Mouse (Mus musculus) heart, postnatal 36 days (tissue): ENCODE results near the gene Cdkal1. TPM values are rescaled to one million over a fixed set of nuclear protein-coding genes. Genes with fewer than 3 reads are reported as not detected.

Source experiments
- DNase-seq, 2 experiments: peaks; one replicate each; pipeline ENCODE4 v3.0.0; 2021 to 2022
- intact Hi-C: fragments of 180-260 bp; cut with DNase I; formaldehyde crosslinking; loops from one replicate; pipeline ENCODE4 v1.15.1; 2025
- total RNA-seq, 2 experiments: library from RNA; stranded (reverse); gene quantifications; 2 replicates each; pipeline ENCODE4 v1.2.3; 2021

Cdkal1 gene
- total RNA-seq, 2 experiments from 2014 or later: 30.8 to 32.3 TPM

DNA sequence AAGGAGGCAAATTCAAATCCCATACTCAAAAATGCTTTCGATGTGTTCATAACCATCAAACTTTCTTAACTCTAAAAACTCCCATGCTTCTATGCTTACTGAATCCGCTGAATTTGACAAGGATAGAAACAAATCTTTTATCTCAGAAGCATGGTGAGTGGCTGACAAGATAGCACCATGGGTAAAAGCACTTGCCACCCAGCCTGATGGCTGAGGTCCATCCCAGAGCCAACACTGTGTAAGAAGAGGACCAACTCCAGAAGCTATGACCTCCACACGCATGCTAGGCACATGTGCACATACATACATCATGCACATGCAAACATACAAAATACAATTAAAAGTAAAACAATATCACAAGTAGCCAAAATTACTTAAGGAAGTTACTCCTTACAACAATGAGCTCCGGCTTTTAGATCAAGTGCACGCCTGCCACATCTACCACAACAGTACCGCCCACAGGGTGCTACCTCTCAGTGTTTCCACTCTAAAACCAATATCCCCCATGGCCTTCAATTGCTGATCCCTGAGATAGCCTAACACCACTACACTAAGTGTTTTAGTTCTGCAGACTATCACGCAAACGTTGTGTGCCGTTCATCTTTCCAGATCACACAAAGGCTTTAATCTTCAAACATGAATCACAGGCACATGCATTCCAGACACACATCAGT is 35.4 kb downstream of the Cdkal1 start:
- DNase-seq: no peak
- intact Hi-C loops: no loop called here

DNA sequence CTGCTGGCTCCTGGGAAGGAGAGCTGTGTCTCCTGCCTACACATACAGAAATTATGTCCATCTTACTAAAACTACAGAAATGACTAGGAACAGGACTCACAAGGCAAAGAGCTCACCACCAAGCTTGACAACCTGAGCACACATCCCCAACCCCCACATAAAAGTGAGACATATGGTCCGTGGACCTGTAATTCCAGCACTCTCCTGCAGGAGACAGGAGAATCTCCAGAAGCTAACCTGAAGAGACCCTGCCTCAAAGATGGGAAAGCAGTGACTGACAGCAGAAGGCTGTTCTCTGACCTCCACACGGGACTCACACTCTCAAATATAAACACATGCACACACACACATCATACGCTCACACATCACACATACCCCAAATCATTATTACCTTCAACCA is 36.3 kb downstream of the Cdkal1 start:
- DNase-seq: no peak
- intact Hi-C loops: no loop called here

DNA sequence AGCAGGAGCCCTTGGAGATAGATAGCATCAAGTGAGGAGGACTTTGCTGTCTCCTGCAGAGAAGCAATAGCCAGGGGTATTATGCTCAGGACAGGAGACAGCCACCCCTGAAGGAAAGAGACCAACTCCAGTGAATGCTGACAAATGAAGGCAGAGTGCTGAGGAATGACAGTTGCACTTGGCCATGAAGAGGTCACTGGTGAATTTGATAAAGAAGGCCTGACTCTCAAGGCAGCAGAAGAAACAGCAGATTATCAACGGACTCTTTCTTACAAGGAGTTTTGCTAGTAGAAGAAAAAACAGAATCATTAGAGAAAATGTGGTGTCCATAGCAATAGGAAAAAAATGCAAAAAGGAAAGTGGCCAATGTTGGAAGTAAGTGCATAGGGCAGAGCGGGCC is 37.2 kb downstream of the Cdkal1 start:
- DNase-seq: no peak
- intact Hi-C loops: no loop called here

DNA sequence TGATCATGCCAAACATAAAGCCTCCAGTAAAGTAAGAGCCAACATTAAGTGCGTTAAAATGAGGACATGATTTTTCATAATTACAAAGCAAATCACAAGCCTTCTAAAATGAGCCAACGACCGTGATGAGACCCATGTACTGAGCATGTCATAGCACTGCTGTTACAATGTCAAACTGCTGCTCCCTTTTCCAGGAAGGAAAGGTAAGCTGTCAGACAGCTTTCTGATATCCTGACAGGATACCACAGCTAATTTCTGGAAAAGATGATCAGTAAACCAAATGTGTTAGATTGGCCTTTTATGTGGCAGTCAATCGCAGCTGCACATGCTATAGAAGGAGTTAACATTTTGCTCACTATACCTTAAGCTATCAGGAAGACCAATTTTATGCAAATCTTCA is 44.7 kb downstream of the Cdkal1 start:
- no peak for DNase-seq
- intact Hi-C loops: no loop called here

DNA sequence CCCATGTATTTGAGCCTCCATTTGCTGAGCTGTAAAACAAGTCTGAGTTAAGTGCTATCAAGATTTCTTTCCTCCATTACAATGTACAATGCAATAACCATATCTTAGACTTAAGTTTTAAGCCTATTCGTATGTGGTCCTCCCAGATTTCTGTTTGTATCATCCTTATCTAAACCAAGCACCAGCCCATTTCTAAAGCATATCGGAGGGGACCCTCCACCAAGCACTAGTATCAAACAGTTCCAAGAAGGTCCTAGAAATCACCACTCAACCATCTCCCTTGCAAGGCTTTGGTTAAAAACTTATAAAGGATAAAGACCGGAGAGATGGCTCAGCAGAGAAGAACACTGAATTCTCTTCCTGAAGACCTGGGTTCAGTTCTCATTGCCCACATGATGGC is 47.1 kb downstream of the Cdkal1 start:
- no peak for DNase-seq
- intact Hi-C loops: no loop called here

DNA sequence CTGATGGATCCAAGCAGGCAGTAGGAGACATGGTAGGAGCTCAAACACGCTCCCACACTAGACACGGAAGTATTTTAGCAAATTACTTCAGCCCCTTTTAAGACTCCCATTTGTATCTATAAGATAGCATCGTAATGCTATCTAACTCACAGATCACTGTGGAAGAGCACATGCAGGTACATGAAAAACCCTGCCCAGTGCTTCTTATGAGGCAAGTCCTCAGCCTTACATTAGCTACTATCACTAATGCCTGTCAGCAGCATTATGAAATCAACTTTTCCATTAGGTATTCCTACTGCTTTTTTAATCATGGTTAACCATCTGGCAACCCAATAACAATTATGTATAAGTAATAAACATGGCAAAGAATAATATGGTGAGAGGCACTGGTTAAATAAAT is 47.5 kb downstream of the Cdkal1 start:
- no peak for DNase-seq
- intact Hi-C loops: no loop called here

DNA sequence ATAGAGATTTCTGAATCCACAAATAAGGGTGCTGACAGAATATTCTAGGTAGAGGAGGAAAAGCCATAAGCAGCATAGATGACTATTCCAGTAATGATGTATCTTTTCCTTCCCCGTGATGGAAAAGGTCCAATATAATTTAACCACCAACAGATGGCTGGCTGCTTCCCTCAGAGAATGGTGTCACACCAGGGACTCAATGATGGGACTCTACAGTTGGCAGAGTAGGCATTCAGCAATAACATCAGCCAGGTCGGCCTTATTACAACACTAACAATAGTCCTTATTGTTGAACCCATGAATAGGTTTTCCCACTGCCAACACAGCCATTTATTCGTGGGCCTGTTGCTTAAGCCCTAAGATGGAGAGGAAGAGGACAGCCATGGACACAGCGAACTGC is 48.6 kb downstream of the Cdkal1 start:
- intact Hi-C loops: no loop called here
- DNase-seq: no peak

DNA sequence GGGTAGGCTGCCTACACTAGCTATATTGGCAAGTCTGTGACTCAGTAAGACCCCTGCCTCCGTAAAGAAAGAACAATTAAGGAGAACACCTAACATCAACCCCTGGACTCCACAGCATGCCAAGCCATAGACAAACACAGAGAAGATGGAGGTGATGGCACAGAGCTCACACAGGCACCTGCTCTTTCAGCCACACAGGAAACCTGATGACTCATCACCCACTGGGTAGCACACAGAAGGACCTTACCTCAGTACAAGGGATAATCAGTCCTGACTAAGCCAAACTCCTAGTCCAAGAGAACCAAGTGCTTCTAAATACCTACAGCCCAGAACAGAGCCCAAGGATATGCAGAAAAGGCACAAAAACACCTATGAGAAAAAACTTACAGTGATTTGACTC is 50.2 kb downstream of the Cdkal1 start:
- DNase-seq: no peak
- intact Hi-C loops: no loop called here

DNA sequence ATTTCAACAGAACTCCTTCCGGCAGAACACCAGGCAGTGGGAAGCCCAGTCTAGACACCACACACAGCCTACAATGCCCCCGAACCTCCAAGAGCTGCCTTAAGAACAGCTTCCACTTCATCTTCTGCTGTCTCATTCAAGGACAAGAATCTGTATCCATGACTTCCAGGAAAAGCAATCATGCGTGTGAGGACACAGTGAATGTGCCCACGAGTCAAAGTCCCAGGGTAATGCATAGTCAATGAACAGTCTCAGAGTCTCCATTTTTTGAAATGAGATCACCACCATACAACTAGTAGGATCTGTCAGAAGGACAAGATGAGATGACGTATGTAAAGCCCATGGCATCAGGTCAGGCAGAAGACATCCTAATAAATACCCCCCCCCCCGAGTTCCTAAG is 51.4 kb downstream of the Cdkal1 start:
- intact Hi-C loops: no loop called here
- no peak for DNase-seq

DNA sequence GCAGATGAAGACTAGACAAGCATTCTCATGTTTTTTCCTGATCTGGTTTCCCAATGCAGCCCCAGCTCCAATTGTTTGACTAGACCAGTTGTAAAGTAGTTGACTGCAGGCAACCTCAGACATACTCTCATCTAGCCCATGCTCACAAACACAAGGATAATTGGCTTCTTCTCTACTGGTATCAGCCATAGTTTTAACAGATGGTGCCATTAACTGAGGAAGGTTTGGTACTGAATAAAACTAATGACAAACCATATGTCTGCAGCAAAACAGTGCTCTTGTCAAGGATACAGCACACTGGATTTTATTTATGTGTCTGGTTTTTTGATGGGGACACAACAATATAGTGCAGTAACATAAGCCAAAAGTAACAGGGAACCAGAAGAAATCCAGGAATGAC is 52.8 kb downstream of the Cdkal1 start:
- intact Hi-C loops: no loop called here
- DNase-seq: no peak

DNA sequence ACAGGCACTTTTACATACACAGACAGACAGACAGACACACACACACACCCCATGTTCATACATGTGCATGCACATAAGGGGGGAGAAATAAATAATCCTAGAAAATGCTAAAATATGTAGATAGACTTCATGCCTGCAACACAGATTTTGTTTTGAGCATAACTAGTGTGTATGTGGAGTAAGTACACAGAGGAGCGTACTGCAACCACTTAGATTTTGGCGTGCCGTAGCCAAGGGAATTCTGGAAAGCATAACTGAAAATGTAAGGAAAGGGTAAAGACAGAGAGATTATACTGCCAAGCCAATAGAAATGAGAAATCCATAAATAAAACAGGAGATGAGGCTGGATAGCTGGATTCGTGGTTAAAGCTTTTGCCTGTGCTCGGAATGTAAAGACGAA is 55.4 kb downstream of the Cdkal1 start:
- DNase-seq: no peak
- intact Hi-C loops: no loop called here

DNA sequence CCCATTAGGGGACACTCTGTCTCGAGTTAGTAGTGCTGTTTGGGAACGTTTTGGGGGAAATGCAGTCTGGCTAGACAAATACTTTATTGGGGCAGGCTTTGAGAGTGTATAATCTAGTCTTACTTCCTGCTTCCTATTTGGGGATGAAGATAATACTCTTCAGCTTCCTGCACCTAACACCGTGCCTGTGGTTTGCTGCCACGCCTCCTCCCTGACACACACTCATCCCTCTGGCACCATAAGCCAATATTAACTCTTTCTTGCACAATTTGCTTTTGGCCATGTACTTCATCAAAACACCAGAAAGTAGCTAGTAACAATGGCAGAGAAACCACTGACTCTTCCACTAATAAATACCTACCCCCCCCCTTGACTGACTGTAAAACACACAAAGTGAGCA is 63.4 kb downstream of the Cdkal1 start:
- intact Hi-C loops: no loop called here
- DNase-seq: no peak

DNA sequence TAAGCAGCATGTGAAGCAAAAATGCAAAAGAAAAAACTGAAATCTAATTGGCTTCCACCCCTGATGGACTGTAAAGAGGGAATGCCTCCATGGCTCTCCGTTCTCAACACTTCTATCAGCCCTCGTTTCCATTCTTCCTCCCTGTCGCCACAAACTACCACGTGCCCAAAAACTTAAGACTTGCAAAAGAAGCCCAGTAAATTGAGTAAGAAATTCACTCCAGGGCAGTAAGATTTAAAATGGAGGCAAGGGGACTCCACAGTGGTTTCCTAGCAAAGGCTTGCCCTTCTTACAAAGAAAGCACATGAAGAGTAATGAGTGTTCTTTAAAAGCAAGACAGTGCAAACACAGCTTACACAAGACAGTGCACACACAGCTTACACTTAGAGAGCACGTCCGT is 64.0 kb downstream of the Cdkal1 start:
- intact Hi-C loops: no loop called here
- no peak for DNase-seq

DNA sequence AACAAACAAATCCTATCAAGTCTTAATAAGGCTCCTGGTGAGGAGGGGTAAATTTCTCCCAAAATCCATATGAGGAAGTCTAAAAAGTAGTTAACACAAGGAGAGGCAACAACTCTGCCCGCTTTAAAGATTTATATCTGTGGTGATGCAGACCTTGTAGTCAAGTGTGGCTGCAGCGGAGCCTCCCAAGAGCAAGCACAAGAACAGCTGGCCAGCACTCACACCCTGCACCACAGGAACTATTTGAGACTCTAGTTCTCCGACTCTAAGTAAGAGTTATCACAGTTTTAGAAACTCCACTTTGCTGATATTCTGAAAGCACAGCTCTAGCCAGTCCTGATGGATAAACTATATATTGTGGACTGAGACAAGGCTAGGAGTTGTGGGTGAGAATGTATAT is 68.5 kb downstream of the Cdkal1 start:
- intact Hi-C loops: no loop called here

DNA sequence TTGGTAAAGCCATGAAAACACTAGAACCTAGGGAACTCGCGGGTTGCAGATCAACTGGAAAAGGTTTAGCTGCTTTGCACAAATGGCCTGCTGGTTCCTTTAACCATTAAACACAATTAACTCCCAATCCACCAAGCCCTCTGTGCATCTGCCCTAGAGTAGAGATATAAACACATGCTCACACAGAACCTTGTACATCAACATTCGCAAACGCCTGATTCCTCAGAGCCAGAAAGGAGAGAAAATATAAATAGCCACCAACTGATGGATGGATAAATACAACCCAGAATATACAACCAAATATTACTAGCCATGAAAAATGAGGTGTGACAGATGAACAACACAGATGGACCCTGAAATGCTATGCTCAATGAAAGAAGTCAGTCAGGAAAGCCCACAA is 70.6 kb downstream of the Cdkal1 start:
- intact Hi-C loops: no loop called here

More for the DNA sequence above, 68.5 kb downstream of the Cdkal1 start:
- DNase-seq: no peak

DNA sequence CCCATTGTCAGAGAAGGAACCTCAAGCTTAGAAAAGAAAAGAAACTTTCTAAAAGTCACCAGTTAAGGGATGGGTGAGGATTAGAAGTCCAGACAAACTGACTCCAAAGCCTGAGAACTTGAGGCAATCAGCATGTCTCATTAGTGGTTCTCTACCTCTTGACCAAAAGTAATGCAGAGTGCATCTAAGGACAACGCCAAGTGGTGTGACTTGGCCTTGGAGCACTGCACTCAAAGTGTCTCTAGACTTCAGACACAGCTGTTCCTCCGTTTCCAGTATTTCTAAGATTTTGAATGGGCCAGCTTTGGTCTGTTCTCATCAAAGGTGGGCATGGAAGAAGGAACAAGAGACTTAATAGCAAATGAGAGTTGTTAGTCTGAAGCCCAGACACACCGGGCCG is 74.1 kb downstream of the Cdkal1 start:
- no peak for DNase-seq
- intact Hi-C loops: no loop called here

More for the DNA sequence above, 70.6 kb downstream of the Cdkal1 start:
- no peak for DNase-seq

DNA sequence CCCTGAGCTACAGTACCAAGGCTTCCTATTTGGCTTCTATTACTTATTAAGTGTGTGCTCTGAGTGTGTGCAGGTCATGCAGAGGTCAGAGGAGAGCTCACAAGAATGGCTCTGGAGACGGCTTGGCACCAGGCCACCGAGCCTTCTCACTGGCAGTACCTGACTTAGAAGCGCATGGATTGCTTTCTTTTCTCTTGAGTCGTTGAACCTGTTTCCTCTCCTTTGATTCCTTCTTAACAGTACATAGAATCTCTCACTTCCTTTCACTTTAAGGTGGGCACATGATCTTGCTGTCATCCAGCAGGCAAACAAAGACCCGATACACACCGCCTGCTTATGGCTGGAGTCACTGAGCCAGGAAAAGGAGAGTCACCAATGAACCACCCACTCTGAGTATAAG is 74.8 kb downstream of the Cdkal1 start:
- intact Hi-C loops: no loop called here
- peak; percentile 18 to 41 for DNase-seq

DNA sequence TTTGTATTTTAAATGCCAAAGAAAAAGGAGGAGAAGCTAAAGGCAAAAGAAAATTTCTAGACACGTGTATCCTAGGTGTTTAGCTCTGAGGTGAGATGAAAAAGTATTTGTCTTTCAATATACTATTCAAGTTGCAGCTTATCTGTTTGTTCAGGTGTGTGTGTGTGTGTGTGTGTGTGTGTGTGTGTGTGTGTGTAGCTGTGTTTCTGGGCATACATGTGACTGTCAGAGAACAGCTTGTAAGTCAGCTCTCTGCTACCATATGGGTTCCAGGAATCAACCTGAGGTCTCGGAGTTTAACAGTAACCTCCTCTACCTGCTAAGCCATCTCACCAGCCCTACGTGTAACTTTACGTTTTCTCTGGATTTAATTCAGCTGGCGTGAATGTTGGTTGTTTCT is 76.0 kb downstream of the Cdkal1 start:
- DNase-seq: no peak
- intact Hi-C loops: no loop called here

DNA sequence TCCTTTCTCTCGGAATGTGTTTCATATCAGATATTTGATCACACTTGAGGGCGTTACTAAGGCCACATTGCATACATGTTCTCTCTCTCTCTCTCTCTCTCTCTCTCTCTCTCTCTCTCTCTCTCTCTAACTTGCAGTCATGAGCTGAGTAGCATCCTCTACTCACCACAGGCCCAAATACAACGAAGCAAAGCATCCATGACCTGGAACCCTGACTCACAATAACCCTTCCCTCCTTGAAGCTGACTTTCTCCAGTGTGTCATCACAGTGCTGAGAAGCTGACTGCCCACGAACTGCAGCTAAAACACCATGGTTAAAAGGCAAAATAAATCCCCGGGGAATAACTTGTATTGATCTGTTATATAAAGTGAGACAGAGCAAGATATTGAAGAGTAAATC is 76.4 kb downstream of the Cdkal1 start:
- DNase-seq: no peak
- intact Hi-C loops: no loop called here

DNA sequence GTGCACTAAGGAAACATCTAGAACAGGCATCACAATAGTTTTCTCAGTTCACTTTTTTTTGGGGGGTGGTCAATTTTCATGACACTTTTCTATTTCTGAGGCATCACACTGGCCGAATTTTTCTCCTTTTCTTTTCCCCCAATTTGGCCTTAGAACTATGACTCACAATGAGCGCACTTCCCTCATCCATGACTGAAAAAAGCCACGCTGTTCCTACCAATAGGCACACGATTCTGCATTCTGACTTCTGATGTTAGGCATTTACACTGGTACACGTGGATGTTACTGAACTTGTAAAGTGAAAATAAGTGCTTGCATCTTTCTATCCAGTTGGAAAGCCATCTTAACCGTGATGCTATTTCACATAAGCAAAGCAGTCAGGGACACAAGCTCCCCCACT is 77.3 kb downstream of the Cdkal1 start:
- intact Hi-C loops: no loop called here

DNA sequence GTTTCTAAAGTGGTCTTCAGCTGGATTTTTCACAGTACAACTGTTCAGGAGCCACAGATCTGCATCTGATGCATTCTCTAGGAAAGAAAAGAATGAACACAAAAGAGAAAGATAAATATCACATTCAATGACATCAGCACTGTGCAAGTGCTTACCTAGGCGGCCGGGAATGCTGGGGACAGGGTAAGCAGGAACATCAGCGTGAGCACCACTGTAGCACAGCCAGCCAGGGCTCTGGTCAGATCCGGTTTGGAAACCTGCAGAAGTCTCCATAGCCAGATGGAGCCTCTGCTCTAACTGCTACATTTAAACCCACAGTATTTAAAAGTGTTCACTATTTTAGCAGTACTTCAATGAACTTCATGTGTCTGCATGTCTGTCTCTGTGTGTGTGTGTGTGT is 78.2 kb downstream of the Cdkal1 start:
- no peak for DNase-seq
- intact Hi-C loops: no loop called here

More for the DNA sequence above, 77.3 kb downstream of the Cdkal1 start:
- no peak for DNase-seq

DNA sequence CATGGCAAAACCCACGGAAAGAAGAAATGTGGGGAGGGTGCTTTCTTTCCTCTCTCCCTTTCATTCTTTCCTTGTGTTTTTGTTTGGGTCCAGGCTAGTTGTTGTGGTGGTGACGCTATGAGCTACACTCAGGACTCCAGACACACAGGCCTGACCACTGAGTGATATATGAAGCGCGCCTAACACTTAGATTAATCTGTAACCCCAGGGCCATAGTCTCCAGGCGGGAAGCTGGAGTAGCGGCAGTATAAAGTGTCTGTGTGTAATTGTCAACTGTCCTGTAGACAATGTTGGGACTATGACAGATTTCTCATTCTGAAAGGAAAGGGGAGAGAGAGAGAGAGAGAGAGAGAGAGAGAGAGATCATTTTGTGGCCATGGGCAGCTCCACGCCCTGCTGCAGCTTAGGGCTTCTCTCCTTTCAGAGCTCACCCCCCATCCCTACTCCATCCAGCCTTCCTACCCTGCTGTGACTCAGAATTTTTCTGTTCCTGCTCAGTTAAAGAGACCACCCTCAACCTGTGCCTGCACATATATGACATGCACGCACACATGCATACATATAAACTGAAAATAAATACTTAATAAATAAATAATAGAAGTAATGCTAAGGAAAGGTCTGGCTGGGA is 79.8 kb downstream of the Cdkal1 start:
- DNase-seq: no peak
- intact Hi-C loops: no loop called here

DNA sequence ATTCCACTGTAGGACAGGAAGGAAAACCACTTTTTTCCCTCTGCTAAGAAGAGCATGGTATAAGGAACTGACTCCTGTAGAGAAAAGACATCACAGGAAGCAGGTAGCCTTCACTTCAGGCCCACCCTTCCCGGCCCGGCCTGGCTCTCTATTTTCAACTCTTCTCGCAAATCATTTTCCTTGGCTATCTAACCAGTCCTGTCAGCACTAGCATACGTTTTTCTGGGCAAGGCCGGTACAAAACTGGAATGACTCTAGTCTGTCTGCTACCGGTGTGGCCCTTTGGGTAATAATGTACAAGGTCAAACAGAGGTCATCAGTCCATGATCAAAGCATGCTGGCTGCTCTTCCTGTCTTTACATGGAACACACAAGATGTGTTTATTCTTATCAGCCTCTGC is 81.9 kb downstream of the Cdkal1 start:
- intact Hi-C loops: no loop called here
- DNase-seq: no peak
